Mouse (Mus musculus): ENCODE measurements around the gene Slc5a6. TPM values are rescaled to one million over a fixed set of nuclear protein-coding genes. Genes with fewer than 3 reads are reported as not detected.

Slc5a6 gene
- polyA plus RNA-seq, 1 experiment from 2014 or later = 10.3 TPM

- Histone ChIP-seq H3K27ac (ENCODE audit: low read length) (no peak overlapping the region), H3K27me3 (ENCODE audit: control insufficient read depth, insufficient read depth, low read length) (peaks cover 31% of the 10 kb centered on the region), H3K9me3 (replicated peaks; ENCODE audit: control insufficient read depth, low read length) (no peaks in the 10 kb centered on the region), H3K36me3 (ENCODE audit: control insufficient read depth, insufficient read depth, low read length) (no peaks in the 10 kb centered on the region), H3K4me3 (replicated peaks; ENCODE audit: low read length) (no peak overlapping the region), H3K4me1 (ENCODE audit: control insufficient read depth, insufficient read depth, low read length) (peaks cover 4% of the 10 kb centered on the region; the same call in 1 of the 2 replicates), H3K9ac (ENCODE audit: low read length) (no peak overlapping the region), H3K4me2 (ENCODE audit: low read depth, low read length) (no peak overlapping the region)
- 30% methylated on average over 7 of the region's 7 CpGs for WGBS
- no peak for ATAC-seq (ENCODE audit: insufficient read depth, low FRiP score)
Measured at GRCm38 (mm10) chr5:31086606-31087005, 37.9 kb upstream of the Slc5a6 start.

DNA sequence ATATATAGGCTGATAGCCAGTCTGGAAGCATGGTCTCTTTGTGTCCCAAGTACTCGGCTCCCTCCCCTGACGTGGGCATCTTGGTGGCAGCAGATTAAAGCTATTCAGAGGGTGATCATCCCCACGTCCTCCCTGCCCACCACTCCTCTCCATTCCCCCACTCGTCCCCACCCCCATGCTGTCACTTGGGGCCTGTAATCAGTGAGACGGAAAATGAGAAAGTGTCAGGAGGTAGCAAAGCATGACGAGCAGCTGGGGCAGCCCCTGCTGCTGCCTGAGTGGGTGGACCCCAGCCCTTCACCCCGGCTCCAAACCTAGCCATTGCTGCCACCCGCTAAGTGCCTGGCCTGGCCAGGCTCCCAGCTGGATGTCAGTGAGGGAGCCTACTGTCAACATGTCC, 35.2 kb upstream of the Slc5a6 start:
- Histone ChIP-seq H3K36me3 (ENCODE audit: control insufficient read depth, insufficient read depth, low read length) (no peaks in the 10 kb centered on the region), H3K4me3 (replicated peaks; ENCODE audit: low read length) (no peak overlapping the region), H3K9ac (ENCODE audit: low read length) (no peak overlapping the region), H3K27me3 (ENCODE audit: control insufficient read depth, insufficient read depth, low read length) (peaks cover 5% of the 10 kb centered on the region; the same call in 1 of the 2 replicates), H3K4me1 (ENCODE audit: control insufficient read depth, insufficient read depth, low read length) (peaks cover 4% of the 10 kb centered on the region; the same call in 1 of the 2 replicates), H3K27ac (ENCODE audit: low read length) (no peak overlapping the region), H3K9me3 (replicated peaks; ENCODE audit: control insufficient read depth, low read length) (no peaks in the 10 kb centered on the region), H3K4me2 (ENCODE audit: low read depth, low read length) (no peak overlapping the region)
- 24% methylated on average over 8 of the region's 8 CpGs for WGBS
- no peak for ATAC-seq (ENCODE audit: insufficient read depth, low FRiP score)

GRCm38 (mm10) chr5:31082935-31083625, 34.4 kb upstream of the Slc5a6 start:
- Histone ChIP-seq H3K4me2 (ENCODE audit: low read depth, low read length) (no peak overlapping the region), H3K36me3 (ENCODE audit: control insufficient read depth, insufficient read depth, low read length) (no peaks in the 10 kb centered on the region; the same call in 1 of the 2 replicates), H3K9me3 (replicated peaks; ENCODE audit: control insufficient read depth, low read length) (no peaks in the 10 kb centered on the region), H3K27me3 (ENCODE audit: control insufficient read depth, insufficient read depth, low read length) (peaks cover 4% of the 10 kb centered on the region; the same call in 1 of the 2 replicates), H3K4me1 (ENCODE audit: control insufficient read depth, insufficient read depth, low read length) (peaks cover 4% of the 10 kb centered on the region; the same call in 1 of the 2 replicates), H3K9ac (ENCODE audit: low read length) (no peak overlapping the region), H3K27ac (ENCODE audit: low read length) (no peak overlapping the region), H3K4me3 (replicated peaks; ENCODE audit: low read length) (no peak overlapping the region)
- 21% methylated on average over 12 of the region's 12 CpGs for WGBS
- ATAC-seq (ENCODE audit: insufficient read depth, low FRiP score) = no peak

DNA sequence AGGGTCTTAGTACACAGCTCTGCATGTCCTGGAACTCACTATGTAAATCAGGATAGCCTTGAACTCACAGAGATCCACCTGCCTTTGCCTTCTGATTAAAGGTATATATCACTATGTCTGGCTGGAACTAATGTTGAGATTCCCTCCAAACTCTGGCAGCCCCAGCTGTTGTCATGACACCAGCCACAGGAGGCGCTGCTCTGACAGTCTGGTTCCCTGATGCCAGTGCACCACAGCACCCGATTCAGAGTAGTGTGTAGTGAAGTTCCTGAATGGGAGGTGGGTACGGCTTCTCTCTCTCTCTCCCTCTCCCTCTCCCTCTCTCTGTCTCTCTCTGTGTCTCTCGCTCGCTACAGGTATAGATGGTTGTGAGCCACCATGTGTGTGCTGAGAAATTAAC, 33.6 kb upstream of the Slc5a6 start:
- peaks cover 4% of the 10 kb centered on the region; the same call in 1 of the 2 replicates for H3K4me1 ChIP-seq (ENCODE audit: control insufficient read depth, insufficient read depth, low read length)
- H3K4me2 ChIP-seq (ENCODE audit: low read depth, low read length) = no peak overlapping the region
- H3K9me3 ChIP-seq (replicated peaks; ENCODE audit: control insufficient read depth, low read length) = no peaks in the 10 kb centered on the region
- no peak overlapping the region; the same call in 1 of the 2 replicates for H3K9ac ChIP-seq (ENCODE audit: low read length)
- no peak overlapping the region for H3K27ac ChIP-seq (ENCODE audit: low read length)
- no peaks in the 10 kb centered on the region; the same call in 1 of the 2 replicates for H3K27me3 ChIP-seq (ENCODE audit: control insufficient read depth, insufficient read depth, low read length)
- no peak overlapping the region for H3K4me3 ChIP-seq (replicated peaks; ENCODE audit: low read length)
- no peaks in the 10 kb centered on the region; the same call in 1 of the 2 replicates for H3K36me3 ChIP-seq (ENCODE audit: control insufficient read depth, insufficient read depth, low read length)
- WGBS = 22% methylated on average over 5 of the region's 5 CpGs
- no peak for ATAC-seq (ENCODE audit: insufficient read depth, low FRiP score)

- Histone ChIP-seq H3K9me3 (replicated peaks; ENCODE audit: control insufficient read depth, low read length) (no peaks in the 10 kb centered on the region), H3K4me3 (replicated peaks; ENCODE audit: low read length) (no peak overlapping the region), H3K9ac (ENCODE audit: low read length) (no peak overlapping the region), H3K27me3 (ENCODE audit: control insufficient read depth, insufficient read depth, low read length) (no peaks in the 10 kb centered on the region; the same call in 1 of the 2 replicates), H3K4me1 (ENCODE audit: control insufficient read depth, insufficient read depth, low read length) (peaks cover 4% of the 10 kb centered on the region; the same call in 1 of the 2 replicates), H3K36me3 (ENCODE audit: control insufficient read depth, insufficient read depth, low read length) (no peaks in the 10 kb centered on the region; the same call in 1 of the 2 replicates), H3K4me2 (ENCODE audit: low read depth, low read length) (no peak overlapping the region), H3K27ac (ENCODE audit: low read length) (no peak overlapping the region)
- 80% methylated on average over 3 of the region's 3 CpGs for WGBS
- no peak for ATAC-seq (ENCODE audit: insufficient read depth, low FRiP score)
Measured at GRCm38 (mm10) chr5:31081386-31081785, 32.7 kb upstream of the Slc5a6 start.

DNA sequence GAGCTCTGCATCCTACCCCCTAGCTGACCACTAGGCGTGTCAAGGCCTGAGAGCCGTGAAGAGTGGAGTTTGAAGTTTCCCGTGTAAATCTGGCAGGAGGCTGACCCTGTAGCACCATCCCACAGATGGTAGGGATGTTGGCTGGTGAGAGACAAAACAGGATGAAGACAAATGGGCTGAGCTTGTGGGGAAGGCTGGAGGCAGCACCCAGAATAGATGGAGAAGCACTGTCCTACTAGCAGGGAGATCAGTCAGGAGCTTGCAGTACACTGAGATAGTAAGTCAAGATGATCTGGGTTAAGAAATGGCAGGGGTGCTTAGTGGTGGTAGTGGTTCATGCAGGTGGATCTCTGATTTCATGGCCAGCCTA, 32.1 kb upstream of the Slc5a6 start:
- no peak overlapping the region for H3K9ac ChIP-seq (ENCODE audit: low read length)
- 64% methylated on average over 3 of the region's 3 CpGs for WGBS
- H3K4me1 ChIP-seq (ENCODE audit: control insufficient read depth, insufficient read depth, low read length) = peaks cover 4% of the 10 kb centered on the region; the same call in 1 of the 2 replicates
- no peak overlapping the region for H3K4me2 ChIP-seq (ENCODE audit: low read depth, low read length)
- no peak overlapping the region for H3K27ac ChIP-seq (ENCODE audit: low read length)
- no peaks in the 10 kb centered on the region for H3K9me3 ChIP-seq (replicated peaks; ENCODE audit: control insufficient read depth, low read length)
- no peak overlapping the region for H3K4me3 ChIP-seq (replicated peaks; ENCODE audit: low read length)
- H3K36me3 ChIP-seq (ENCODE audit: control insufficient read depth, insufficient read depth, low read length) = no peaks in the 10 kb centered on the region; the same call in 1 of the 2 replicates
- no peak for ATAC-seq (ENCODE audit: insufficient read depth, low FRiP score)
- H3K27me3 ChIP-seq (ENCODE audit: control insufficient read depth, insufficient read depth, low read length) = no peaks in the 10 kb centered on the region; the same call in 1 of the 2 replicates

GRCm38 (mm10) chr5:31080059-31080794, 31.5 kb upstream of the Slc5a6 start:
- no peak overlapping the region for H3K27ac ChIP-seq (ENCODE audit: low read length)
- H3K4me1 ChIP-seq (ENCODE audit: control insufficient read depth, insufficient read depth, low read length) = peaks cover 4% of the 10 kb centered on the region; the same call in 1 of the 2 replicates
- H3K27me3 ChIP-seq (ENCODE audit: control insufficient read depth, insufficient read depth, low read length) = no peaks in the 10 kb centered on the region; the same call in 1 of the 2 replicates
- H3K9me3 ChIP-seq (replicated peaks; ENCODE audit: control insufficient read depth, low read length) = no peaks in the 10 kb centered on the region
- 69% methylated on average over 13 of the region's 13 CpGs for WGBS
- no peaks in the 10 kb centered on the region; the same call in 1 of the 2 replicates for H3K36me3 ChIP-seq (ENCODE audit: control insufficient read depth, insufficient read depth, low read length)
- no peak for ATAC-seq (ENCODE audit: insufficient read depth, low FRiP score)
- no peak overlapping the region for H3K9ac ChIP-seq (ENCODE audit: low read length)
- no peak overlapping the region for H3K4me3 ChIP-seq (replicated peaks; ENCODE audit: low read length)
- H3K4me2 ChIP-seq (ENCODE audit: low read depth, low read length) = no peak overlapping the region

- no peaks in the 10 kb centered on the region for H3K27me3 ChIP-seq (ENCODE audit: control insufficient read depth, insufficient read depth, low read length)
- ATAC-seq (ENCODE audit: insufficient read depth, low FRiP score) = no peak
- H3K4me3 ChIP-seq (replicated peaks; ENCODE audit: low read length) = no peak overlapping the region
- H3K4me2 ChIP-seq (ENCODE audit: low read depth, low read length) = no peak overlapping the region
- 81% methylated on average over 13 of the region's 13 CpGs for WGBS
- no peak overlapping the region for H3K27ac ChIP-seq (ENCODE audit: low read length)
- H3K36me3 ChIP-seq (ENCODE audit: control insufficient read depth, insufficient read depth, low read length) = peaks cover 20% of the 10 kb centered on the region
- H3K4me1 ChIP-seq (ENCODE audit: control insufficient read depth, insufficient read depth, low read length) = no peaks in the 10 kb centered on the region
- no peak overlapping the region for H3K9ac ChIP-seq (ENCODE audit: low read length)
- no peaks in the 10 kb centered on the region for H3K9me3 ChIP-seq (replicated peaks; ENCODE audit: control insufficient read depth, low read length)
Measured at GRCm38 (mm10) chr5:31076346-31076745, 27.6 kb upstream of the Slc5a6 start.

GRCm38 (mm10) chr5:31073176-31073575, 24.5 kb upstream of the Slc5a6 start:
- Histone ChIP-seq H3K9me3 (replicated peaks; ENCODE audit: control insufficient read depth, low read length) (no peaks in the 10 kb centered on the region), H3K4me2 (ENCODE audit: low read depth, low read length) (no peak overlapping the region), H3K36me3 (ENCODE audit: control insufficient read depth, insufficient read depth, low read length) (peaks cover 37% of the 10 kb centered on the region), H3K9ac (ENCODE audit: low read length) (no peak overlapping the region), H3K27ac (ENCODE audit: low read length) (no peak overlapping the region), H3K4me3 (replicated peaks; ENCODE audit: low read length) (no peak overlapping the region), H3K27me3 (ENCODE audit: control insufficient read depth, insufficient read depth, low read length) (no peaks in the 10 kb centered on the region), H3K4me1 (ENCODE audit: control insufficient read depth, insufficient read depth, low read length) (no peaks in the 10 kb centered on the region)
- no peak for ATAC-seq (ENCODE audit: insufficient read depth, low FRiP score)
- 89% methylated on average over 12 of the region's 12 CpGs for WGBS

Measured in stomach, embryonic 16.5 days (tissue).